Mouse (Mus musculus): ENCODE results near the gene Rbp3. TPM values are rescaled to one million over a fixed set of nuclear protein-coding genes. Genes with fewer than 3 reads are reported as not detected.

Gene Rbp3
- 0.05 and 0.06 TPM in 2 replicates for polyA plus RNA-seq (2015; fragmentation: Nextera tagmentation; extraction: Ambion mirVana)

GRCm38 (mm10) chr14:33953761-33954160 lies at the start of gene Rbp3:
Gene Rbp3 (plus strand): TSS chr14:33954003.
- no peak within 1 kb of the TSS for H3K27ac ChIP-seq (replicated peaks)
- H3K9ac ChIP-seq: no peak within 1 kb of the TSS
- no peaks in the 10 kb centered on the region for H3K36me3 ChIP-seq
- H3K4me2 ChIP-seq: no peak within 1 kb of the TSS
- ATAC-seq (ENCODE audit: low FRiP score, low read depth): no peak
- no peak within 1 kb of the TSS for H3K4me3 ChIP-seq
- WGBS: 84% methylated on average over 5 of the region's 5 CpGs
- H3K9me3 ChIP-seq: no peaks in the 10 kb centered on the region
- no peaks in the 10 kb centered on the region for H3K27me3 ChIP-seq
- H3K4me1 ChIP-seq (replicated peaks): no peaks in the 10 kb centered on the region

DNA sequence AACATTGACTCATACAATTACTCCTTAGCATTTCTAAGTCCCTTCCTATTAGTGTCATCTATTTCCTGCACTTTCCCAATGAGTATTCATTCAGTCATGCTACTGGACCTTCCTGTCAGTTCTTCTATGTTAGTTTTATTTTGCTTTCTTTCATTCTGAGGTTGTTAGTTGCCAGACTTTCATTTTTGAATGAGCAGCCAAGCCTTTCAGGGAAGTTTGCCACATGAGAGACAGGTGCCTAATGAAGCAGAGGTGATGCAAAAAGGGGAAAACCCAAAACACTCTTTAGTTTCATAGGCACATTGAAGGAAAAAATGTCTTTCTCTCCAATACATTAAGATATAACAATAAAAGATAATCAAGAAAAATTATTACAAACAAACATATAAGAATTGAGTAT lies 49.0 kb upstream of the Rbp3 start:
- no peaks in the 10 kb centered on the region for H3K36me3 ChIP-seq
- no peak overlapping the region for H3K4me3 ChIP-seq
- no peaks in the 10 kb centered on the region for H3K27me3 ChIP-seq
- no peak overlapping the region for H3K4me2 ChIP-seq
- H3K9ac ChIP-seq: no peak overlapping the region
- no peaks in the 10 kb centered on the region for H3K4me1 ChIP-seq (replicated peaks)
- H3K27ac ChIP-seq (replicated peaks): no peak overlapping the region
- no peaks in the 10 kb centered on the region for H3K9me3 ChIP-seq
- ATAC-seq (ENCODE audit: low FRiP score, low read depth): no peak

GRCm38 (mm10) chr14:33913727-33914126 lies 40.1 kb upstream of the Rbp3 start:
- no peak overlapping the region for H3K27ac ChIP-seq (replicated peaks)
- H3K4me2 ChIP-seq: no peak overlapping the region
- H3K36me3 ChIP-seq: no peaks in the 10 kb centered on the region
- H3K9me3 ChIP-seq: no peaks in the 10 kb centered on the region
- no peak overlapping the region for H3K4me3 ChIP-seq
- no peak for ATAC-seq (ENCODE audit: low FRiP score, low read depth)
- H3K27me3 ChIP-seq: peaks cover 7% of the 10 kb centered on the region; the same call in 1 of the 2 replicates
- 33% methylated on average over 3 of the region's 3 CpGs for WGBS
- no peak overlapping the region for H3K9ac ChIP-seq
- 0 out of 2 replicates have a peak, but pooled peaks cover 3% of the 10 kb centered on the region for H3K4me1 ChIP-seq (replicated peaks)

DNA sequence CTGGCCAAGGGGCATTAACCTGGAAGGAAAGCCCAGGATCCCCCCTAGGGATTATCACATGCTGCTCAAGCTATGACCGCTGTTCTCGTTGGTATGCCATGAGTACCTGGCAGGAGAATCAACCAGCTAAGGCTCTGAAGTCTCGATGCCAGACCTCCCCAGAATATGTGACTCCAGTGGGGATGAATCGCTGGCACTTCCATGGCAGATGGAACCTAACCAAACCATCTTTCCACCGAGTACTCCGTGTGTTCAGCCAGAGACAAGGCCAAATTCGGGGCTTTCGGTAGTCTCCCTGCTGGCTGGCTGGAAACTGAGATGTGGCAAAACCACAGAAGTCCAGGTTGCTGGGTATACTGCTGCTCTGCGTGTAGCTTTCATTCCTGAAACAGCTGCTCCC lies 39.6 kb upstream of the Rbp3 start:
- no peak for ATAC-seq (ENCODE audit: low FRiP score, low read depth)
- no peak overlapping the region for H3K27ac ChIP-seq (replicated peaks)
- H3K4me2 ChIP-seq: no peak overlapping the region
- no peaks in the 10 kb centered on the region for H3K36me3 ChIP-seq
- no peak overlapping the region for H3K9ac ChIP-seq
- no peak overlapping the region for H3K4me3 ChIP-seq
- H3K27me3 ChIP-seq: peaks cover 11% of the 10 kb centered on the region; the same call in 1 of the 2 replicates
- no peaks in the 10 kb centered on the region for H3K9me3 ChIP-seq
- H3K4me1 ChIP-seq (replicated peaks): 0 out of 2 replicates have a peak, but pooled peaks cover 7% of the 10 kb centered on the region
- 89% methylated on average over 9 of the region's 9 CpGs for WGBS

GRCm38 (mm10) chr14:33920727-33921559 lies 32.9 kb upstream of the Rbp3 start:
- no peak overlapping the region for H3K9ac ChIP-seq
- no peak overlapping the region for H3K4me3 ChIP-seq
- H3K36me3 ChIP-seq: no peaks in the 10 kb centered on the region
- H3K27me3 ChIP-seq: peaks cover 63% of the 10 kb centered on the region
- WGBS: 15% methylated on average over 14 of the region's 14 CpGs
- peaks cover 41% of the 10 kb centered on the region for H3K4me1 ChIP-seq (replicated peaks)
- H3K4me2 ChIP-seq: peak overlapping the region; percentile 24; the same call in 1 of the 2 replicates
- no peaks in the 10 kb centered on the region for H3K9me3 ChIP-seq
- ATAC-seq (ENCODE audit: low FRiP score, low read depth): no peak
- H3K27ac ChIP-seq (replicated peaks): peak overlapping the region; percentile 17

- Histone ChIP-seq H3K4me1 (replicated peaks) (peaks cover 41% of the 10 kb centered on the region), H3K9ac (peak overlapping the region; percentile 46; the same call in 1 of the 2 replicates), H3K9me3 (no peaks in the 10 kb centered on the region), H3K36me3 (no peaks in the 10 kb centered on the region), H3K27ac (replicated peaks) (no peak overlapping the region), H3K4me3 (peak overlapping the region; percentile 60), H3K4me2 (peak overlapping the region; percentile 97), H3K27me3 (peaks cover 63% of the 10 kb centered on the region)
- WGBS: 13% methylated on average over 8 of the region's 8 CpGs
- ATAC-seq (ENCODE audit: low FRiP score, low read depth): no peak
Observed at GRCm38 (mm10) chr14:33922771-33923167, 31.0 kb upstream of the Rbp3 start.

GRCm38 (mm10) chr14:33923168-33924070 lies 30.4 kb upstream of the Rbp3 start, which contains the start of gene Gdf10:
Gene Gdf10 (plus strand): TSS chr14:33923587.
- no peaks in the 10 kb centered on the region for H3K9me3 ChIP-seq
- ATAC-seq (ENCODE audit: low FRiP score, low read depth): peak; percentile 81
- H3K36me3 ChIP-seq: no peaks in the 10 kb centered on the region
- H3K27ac ChIP-seq (replicated peaks): no peak within 1 kb of the TSS
- peak within 1 kb of the TSS; percentile 97 for H3K4me2 ChIP-seq
- under 1% methylated on average over 85 of the region's 85 CpGs for WGBS
- peaks cover 41% of the 10 kb centered on the region for H3K4me1 ChIP-seq (replicated peaks)
- peak within 1 kb of the TSS; percentile 46 for H3K9ac ChIP-seq
- H3K4me3 ChIP-seq: peak within 1 kb of the TSS; percentile 60
- peaks cover 59% of the 10 kb centered on the region for H3K27me3 ChIP-seq

- Histone ChIP-seq H3K9me3 (no peaks in the 10 kb centered on the region), H3K4me3 (no peak overlapping the region), H3K27ac (replicated peaks) (no peak overlapping the region), H3K36me3 (no peaks in the 10 kb centered on the region), H3K4me1 (replicated peaks) (no peaks in the 10 kb centered on the region), H3K27me3 (no peaks in the 10 kb centered on the region; the same call in 1 of the 2 replicates), H3K9ac (no peak overlapping the region), H3K4me2 (no peak overlapping the region)
- no peak for ATAC-seq (ENCODE audit: low FRiP score, low read depth)
- 65% methylated on average over 17 of the region's 17 CpGs for WGBS
Observed at GRCm38 (mm10) chr14:33931853-33932252, 21.9 kb upstream of the Rbp3 start.

DNA sequence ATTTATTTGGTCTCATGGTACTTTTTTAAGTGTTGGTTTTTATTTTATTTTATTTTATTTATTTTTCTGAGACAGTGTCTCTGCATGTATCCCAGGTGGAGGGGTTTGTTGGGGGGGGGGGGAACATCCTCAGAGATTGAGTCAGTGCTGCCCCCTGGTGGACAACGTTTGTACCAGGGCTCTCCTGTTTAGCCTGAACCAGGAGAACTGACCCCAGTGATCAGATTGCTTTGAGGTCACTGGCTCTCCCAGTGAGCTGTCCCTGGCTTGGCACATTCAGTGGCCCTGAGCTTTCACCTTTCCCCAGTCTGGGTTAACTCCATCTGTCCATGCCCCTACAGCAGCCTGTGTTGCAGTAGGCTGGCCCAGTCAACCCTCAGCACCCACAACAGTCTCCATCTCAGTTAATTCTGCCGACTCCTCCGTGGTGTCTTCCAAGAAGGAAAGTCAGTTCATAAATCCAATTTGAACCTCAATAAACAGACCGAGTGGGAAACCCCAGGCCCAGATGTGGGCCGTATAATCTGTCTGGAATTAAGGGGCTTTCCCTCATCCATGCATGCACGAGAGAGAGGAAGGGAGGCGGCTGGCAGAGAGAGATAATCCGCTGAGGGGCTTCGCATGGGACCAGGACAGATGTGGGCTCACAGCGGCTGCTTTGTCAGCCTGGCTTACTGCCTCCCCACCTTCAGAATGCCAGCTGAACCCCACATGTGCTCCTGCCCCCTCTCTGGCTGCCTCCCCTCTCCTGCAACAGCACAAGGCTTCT lies 20.7 kb upstream of the Rbp3 start:
- Histone ChIP-seq H3K4me2 (no peak overlapping the region), H3K4me3 (no peak overlapping the region), H3K9ac (no peak overlapping the region), H3K36me3 (no peaks in the 10 kb centered on the region), H3K4me1 (replicated peaks) (no peaks in the 10 kb centered on the region), H3K9me3 (no peaks in the 10 kb centered on the region), H3K27ac (replicated peaks) (no peak overlapping the region), H3K27me3 (no peaks in the 10 kb centered on the region; the same call in 1 of the 2 replicates)
- ATAC-seq (ENCODE audit: low FRiP score, low read depth): no peak
- WGBS: 70% methylated on average over 10 of the region's 10 CpGs

- Histone ChIP-seq H3K9ac (no peak overlapping the region), H3K4me2 (no peak overlapping the region), H3K27ac (replicated peaks) (no peak overlapping the region), H3K4me3 (no peak overlapping the region), H3K36me3 (no peaks in the 10 kb centered on the region), H3K27me3 (no peaks in the 10 kb centered on the region; the same call in 1 of the 2 replicates), H3K4me1 (replicated peaks) (no peaks in the 10 kb centered on the region), H3K9me3 (no peaks in the 10 kb centered on the region)
- WGBS: 41% methylated on average over 5 of the region's 5 CpGs
- ATAC-seq (ENCODE audit: low FRiP score, low read depth): no peak; the same call in 1 of the 2 replicates
Observed at GRCm38 (mm10) chr14:33933778-33934317, 20.0 kb upstream of the Rbp3 start.

- no peaks in the 10 kb centered on the region for H3K4me1 ChIP-seq (replicated peaks)
- H3K9ac ChIP-seq: no peak overlapping the region
- H3K36me3 ChIP-seq: no peaks in the 10 kb centered on the region
- no peaks in the 10 kb centered on the region for H3K27me3 ChIP-seq
- H3K9me3 ChIP-seq: no peaks in the 10 kb centered on the region
- H3K4me2 ChIP-seq: peak overlapping the region; percentile 39
- peak; percentile 68; the same call in 1 of the 2 replicates for ATAC-seq (ENCODE audit: low FRiP score, low read depth)
- WGBS: 27% methylated on average over 9 of the region's 9 CpGs
- H3K27ac ChIP-seq (replicated peaks): no peak overlapping the region
- H3K4me3 ChIP-seq: no peak overlapping the region
Observed at GRCm38 (mm10) chr14:33939117-33939516, 14.7 kb upstream of the Rbp3 start.

All from hindbrain, embryonic 15.5 days (tissue).